Mouse (Mus musculus) embryonic facial prominence, embryonic 11.5 days (tissue): Measurements from ENCODE around the gene Apoc3. TPM values are rescaled to one million over a fixed set of nuclear protein-coding genes. Genes with fewer than 3 reads are reported as not detected.

Experiments used
- ATAC-seq: fragments of 200-750 bp; cut with Nextera tagmentation; replicated peaks from 2 replicates; pipeline ENCODE4 v1.8.0; 2017; ENCODE audit warnings: low read depth; ENCODE audit not compliant: insufficient number of reproducible peaks, low FRiP score, low TSS enrichment
- DNase-seq: peaks from one replicate; pipeline ENCODE4 v3.0.0-alpha.2; 2015; ENCODE audit warnings: low spot score
- H3K27ac ChIP-seq: fragments of 300-500 bp; sonication (generic); replicated peaks from 2 replicates; pipeline ENCODE4 v1.5.1; 2014; ENCODE audit warnings: mild to moderate bottlenecking, low read depth, low read length, control low read depth
- H3K27me3 ChIP-seq: fragments of 300-500 bp; sonication (generic); 2 replicates; pipeline ENCODE4 v1.6.1; 2014; ENCODE audit warnings: mild to moderate bottlenecking, low read length, moderate library complexity, mixed read lengths; ENCODE audit not compliant: control insufficient read depth, insufficient read depth
- H3K36me3 ChIP-seq: fragments of 300-500 bp; sonication (generic); replicated peaks from 2 replicates; pipeline ENCODE4 v1.6.1; 2014; ENCODE audit warnings: low read depth, mild to moderate bottlenecking, low read length, moderate library complexity, mixed read lengths; ENCODE audit not compliant: control insufficient read depth, insufficient read depth
- H3K4me1 ChIP-seq: fragments of 300-500 bp; sonication (generic); 2 replicates; pipeline ENCODE4 v1.6.1; 2014; ENCODE audit warnings: low read length, mixed read lengths; ENCODE audit not compliant: control insufficient read depth, insufficient read depth
- H3K4me2 ChIP-seq: fragments of 300-500 bp; sonication (generic); 2 replicates; pipeline ENCODE4 v1.6.1; 2014; ENCODE audit warnings: low read depth, mild to moderate bottlenecking, control low read depth, low read length, moderate library complexity
- H3K4me3 ChIP-seq: fragments of 300-500 bp; sonication (generic); 2 replicates; pipeline ENCODE4 v1.5.1; 2014; ENCODE audit warnings: low read depth, low read length, control low read depth
- H3K9ac ChIP-seq: fragments of 300-500 bp; sonication (generic); replicated peaks from 2 replicates; pipeline ENCODE4 v1.6.1; 2014; ENCODE audit warnings: mild to moderate bottlenecking, control low read depth, low read length
- H3K9me3 ChIP-seq: fragments of 300-500 bp; sonication (generic); replicated peaks from 2 replicates; pipeline ENCODE4 v1.6.1; 2016; ENCODE audit warnings: mild to moderate bottlenecking, low read length, inconsistent platforms, mixed read lengths; ENCODE audit not compliant: control insufficient read depth
- WGBS: fragments of 180-500 bp; shearing (Covaris S2); extraction: QIAGEN DNeasy Blood & Tissue Kit; methylation state at CpG from one replicate; pipeline ENCODE4 v1.1.7; 2014; 5-methylcytosine and 5-hydroxymethylcytosine counted together
- polyA plus RNA-seq: library from polyadenylated mRNA; unstranded; fragments of >200 nt; fragmentation: Nextera tagmentation; extraction: Ambion mirVana; gene quantifications from 2 replicates; pipeline ENCODE4 v1.2.1, GENCODE M21; 2014

The Apoc3 gene
- polyA plus RNA-seq, 1 experiment from 2014 or later, result not detected

- no peak overlapping the region for H3K27ac ChIP-seq
- H3K27me3 ChIP-seq, result no peaks in the 10 kb centered on the region
- no peaks in the 10 kb centered on the region for H3K4me1 ChIP-seq
- H3K9me3 ChIP-seq, result no peaks in the 10 kb centered on the region
- H3K4me3 ChIP-seq, result no peak overlapping the region
- WGBS, result 93% methylated on average over 10 of the region's 10 CpGs
- DNase-seq, result no peak
- no peaks in the 10 kb centered on the region; the same call in 1 of the 2 replicates for H3K36me3 ChIP-seq
- no peak for ATAC-seq
- no peak overlapping the region for H3K9ac ChIP-seq
- no peak overlapping the region for H3K4me2 ChIP-seq
These were observed 20.5 kb downstream of the Apoc3 start for GRCm38 (mm10) chr9:46214946-46215337.

DNA sequence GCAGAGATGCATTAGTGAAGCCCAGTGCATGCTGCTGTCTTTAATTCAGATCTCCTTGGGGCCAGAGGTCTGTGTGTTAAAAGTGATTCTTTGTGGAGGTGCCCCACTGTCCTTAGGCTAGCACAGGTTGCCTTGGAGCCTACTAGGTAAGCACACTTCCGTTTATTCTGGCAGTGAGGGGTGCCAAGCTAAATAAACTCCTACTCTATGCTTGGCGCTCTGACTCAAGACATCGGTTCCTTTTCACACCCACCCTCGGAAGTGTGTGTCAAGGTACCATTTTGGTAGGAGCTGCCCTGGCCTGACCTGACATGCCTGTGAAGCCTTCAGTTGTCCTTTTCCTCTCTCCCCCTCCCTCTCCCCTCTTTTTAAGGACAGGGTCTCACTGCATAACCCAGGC is 21.2 kb downstream of the Apoc3 start:
- no peaks in the 10 kb centered on the region for H3K4me1 ChIP-seq
- H3K36me3 ChIP-seq, result no peaks in the 10 kb centered on the region; the same call in 1 of the 2 replicates
- DNase-seq, result no peak
- H3K9ac ChIP-seq, result no peak overlapping the region
- no peaks in the 10 kb centered on the region for H3K27me3 ChIP-seq
- no peak for ATAC-seq
- no peak overlapping the region for H3K4me3 ChIP-seq
- H3K27ac ChIP-seq, result no peak overlapping the region
- H3K9me3 ChIP-seq, result no peaks in the 10 kb centered on the region
- WGBS, result 92% methylated on average over 4 of the region's 4 CpGs
- no peak overlapping the region for H3K4me2 ChIP-seq

GRCm38 (mm10) chr9:46210473-46210872 is 25.0 kb downstream of the Apoc3 start:
- no peaks in the 10 kb centered on the region; the same call in 1 of the 2 replicates for H3K36me3 ChIP-seq
- WGBS, result 92% methylated on average over 12 of the region's 12 CpGs
- no peaks in the 10 kb centered on the region for H3K9me3 ChIP-seq
- ATAC-seq (no peak), DNase-seq (no peak)
- no peak overlapping the region for H3K9ac ChIP-seq
- H3K4me2 ChIP-seq, result no peak overlapping the region
- H3K4me1 ChIP-seq, result no peaks in the 10 kb centered on the region
- H3K27me3 ChIP-seq, result no peaks in the 10 kb centered on the region
- no peak overlapping the region for H3K4me3 ChIP-seq
- no peak overlapping the region for H3K27ac ChIP-seq

- WGBS, result 65% methylated on average over 13 of the region's 13 CpGs
- Histone ChIP-seq H3K4me2 (no peak overlapping the region), H3K27me3 (no peaks in the 10 kb centered on the region), H3K9ac (no peak overlapping the region), H3K4me3 (no peak overlapping the region), H3K27ac (no peak overlapping the region), H3K4me1 (no peaks in the 10 kb centered on the region), H3K36me3 (no peaks in the 10 kb centered on the region; the same call in 1 of the 2 replicates), H3K9me3 (no peaks in the 10 kb centered on the region)
- DNase-seq, result no peak
- no peak for ATAC-seq
These were observed 26.9 kb downstream of the Apoc3 start for GRCm38 (mm10) chr9:46208401-46208974.

GRCm38 (mm10) chr9:46207501-46207869 is 28.0 kb downstream of the Apoc3 start:
- Histone ChIP-seq H3K4me2 (no peak overlapping the region), H3K9ac (no peak overlapping the region), H3K36me3 (no peaks in the 10 kb centered on the region; the same call in 1 of the 2 replicates), H3K9me3 (no peaks in the 10 kb centered on the region), H3K4me3 (no peak overlapping the region), H3K27ac (0 out of 2 replicates have a peak overlapping the region, but pooled peaks have one; percentile 9), H3K27me3 (no peaks in the 10 kb centered on the region), H3K4me1 (no peaks in the 10 kb centered on the region)
- DNase-seq, result no peak
- 0 out of 2 replicates have a peak, but pooled peaks have one; percentile 29 for ATAC-seq
- 70% methylated on average over 6 of the region's 6 CpGs for WGBS

GRCm38 (mm10) chr9:46206834-46207500 is 28.5 kb downstream of the Apoc3 start:
- H3K4me2 ChIP-seq, result no peak overlapping the region
- H3K27me3 ChIP-seq, result no peaks in the 10 kb centered on the region
- H3K9me3 ChIP-seq, result no peaks in the 10 kb centered on the region
- DNase-seq, result no peak
- no peak overlapping the region for H3K9ac ChIP-seq
- no peaks in the 10 kb centered on the region; the same call in 1 of the 2 replicates for H3K36me3 ChIP-seq
- WGBS, result 69% methylated on average over 10 of the region's 10 CpGs
- H3K4me3 ChIP-seq, result no peak overlapping the region
- no peak for ATAC-seq
- no peak overlapping the region for H3K27ac ChIP-seq
- no peaks in the 10 kb centered on the region for H3K4me1 ChIP-seq

DNA sequence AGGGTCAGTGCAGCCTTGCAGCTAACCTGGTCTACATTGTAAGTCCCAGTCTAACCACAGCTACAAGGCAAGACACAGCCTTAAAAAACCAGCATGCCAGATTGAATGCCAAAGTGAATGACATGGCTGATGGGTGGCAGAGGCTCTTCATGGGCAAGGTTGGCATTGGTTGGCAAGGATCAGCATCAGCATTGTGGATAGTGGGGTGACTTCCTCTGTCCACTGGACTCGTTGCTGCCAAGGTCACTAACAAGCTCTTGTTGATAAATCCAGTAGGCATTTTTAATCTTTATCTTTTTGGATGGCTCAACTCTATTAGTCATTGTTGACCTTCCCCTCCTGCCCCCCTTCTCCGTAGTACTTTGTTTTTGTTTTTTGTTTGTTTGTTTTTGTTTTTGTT is 35.8 kb downstream of the Apoc3 start:
- ATAC-seq (no peak), DNase-seq (no peak)
- Histone ChIP-seq H3K4me2 (no peak overlapping the region), H3K36me3 (no peaks in the 10 kb centered on the region; the same call in 1 of the 2 replicates), H3K9ac (no peak overlapping the region), H3K27ac (no peak overlapping the region), H3K4me1 (no peaks in the 10 kb centered on the region), H3K9me3 (no peaks in the 10 kb centered on the region), H3K27me3 (no peaks in the 10 kb centered on the region), H3K4me3 (no peak overlapping the region)
- 78% methylated on average over 2 of the region's 2 CpGs for WGBS

GRCm38 (mm10) chr9:46198936-46199335 is 36.5 kb downstream of the Apoc3 start:
- H3K4me2 ChIP-seq, result no peak overlapping the region
- no peaks in the 10 kb centered on the region; the same call in 1 of the 2 replicates for H3K36me3 ChIP-seq
- no peak for DNase-seq
- no peak overlapping the region for H3K9ac ChIP-seq
- H3K4me1 ChIP-seq, result no peaks in the 10 kb centered on the region
- 88% methylated on average over 7 of the region's 7 CpGs for WGBS
- no peak overlapping the region for H3K27ac ChIP-seq
- no peaks in the 10 kb centered on the region for H3K27me3 ChIP-seq
- no peak overlapping the region for H3K4me3 ChIP-seq
- H3K9me3 ChIP-seq, result no peaks in the 10 kb centered on the region
- ATAC-seq, result no peak
